Mouse (Mus musculus): ENCODE results near the gene Myo1e. TPM values are rescaled to one million over a fixed set of nuclear protein-coding genes. Genes with fewer than 3 reads are reported as not detected.
"Not testable (repeated sequence)": the region's sequence is repeated elsewhere in the genome, so short reads cannot be mapped to it uniquely, and the experiment has no call there.

Gene Myo1e
- polyA plus RNA-seq, 3 experiments from 2014 or later, result 25.0 to 41.4 (median 29.7) TPM

DNA sequence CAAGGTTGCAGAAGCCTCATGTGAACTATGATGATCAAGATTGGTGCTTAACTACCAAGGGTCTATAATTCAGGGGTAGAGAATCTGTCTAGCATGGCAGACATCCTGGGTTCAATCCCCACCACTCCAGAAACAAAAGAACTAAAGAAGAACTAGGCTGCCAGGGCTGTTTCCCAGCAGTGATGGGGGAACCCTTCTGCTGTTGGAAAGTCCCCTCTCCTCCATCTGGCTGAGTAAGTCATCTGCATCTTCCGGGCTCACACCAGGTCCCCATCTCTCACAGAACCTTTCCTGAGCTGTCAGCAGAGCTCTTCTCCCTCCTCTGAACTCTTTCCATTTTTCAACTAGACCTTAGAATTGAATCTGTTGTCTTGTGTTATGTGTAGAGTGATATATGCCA is 45.9 kb downstream of the Myo1e start:
- peak; percentile 76 for ATAC-seq

DNA sequence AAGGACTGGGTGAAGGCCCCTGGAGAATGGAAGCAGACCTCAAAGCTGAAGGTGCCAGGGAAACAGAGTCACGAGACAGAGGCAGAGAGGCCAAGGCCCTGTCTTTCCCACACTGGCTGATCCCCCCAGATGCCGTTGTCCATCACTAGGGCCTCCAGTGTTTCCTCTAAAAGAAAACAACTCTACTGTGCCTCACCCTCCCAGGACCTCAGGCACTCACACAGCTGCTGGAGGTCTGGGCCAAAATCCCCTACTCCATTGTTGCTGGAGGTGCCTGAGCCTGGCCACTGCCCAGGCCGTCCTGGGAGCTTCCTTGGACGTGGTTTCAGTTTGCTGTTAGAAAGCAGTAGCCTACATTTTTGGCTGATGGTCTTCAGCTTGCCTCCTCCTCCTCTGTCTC is 47.9 kb downstream of the Myo1e start:
- ATAC-seq, result no peak

DNA sequence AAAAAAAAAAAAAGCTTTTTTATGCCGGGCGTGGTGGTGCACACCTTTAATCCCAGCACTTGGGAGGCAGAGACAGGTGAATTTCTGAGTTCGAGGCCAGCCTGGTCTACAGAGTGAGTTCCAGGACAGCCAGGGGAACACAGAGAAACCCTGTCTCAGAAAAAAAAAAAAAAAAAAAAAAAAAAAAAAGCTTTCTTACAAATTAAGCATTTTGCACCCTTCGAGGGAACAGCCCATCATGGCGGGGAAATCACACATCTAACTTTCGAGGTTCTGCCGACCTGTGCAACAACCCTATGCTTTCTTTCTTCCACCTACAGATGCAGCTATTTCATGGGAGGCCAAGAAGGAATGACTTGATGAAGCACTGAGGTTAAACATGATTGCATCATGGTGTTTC is 48.9 kb downstream of the Myo1e start:
- not testable (repeated sequence) for ATAC-seq

DNA sequence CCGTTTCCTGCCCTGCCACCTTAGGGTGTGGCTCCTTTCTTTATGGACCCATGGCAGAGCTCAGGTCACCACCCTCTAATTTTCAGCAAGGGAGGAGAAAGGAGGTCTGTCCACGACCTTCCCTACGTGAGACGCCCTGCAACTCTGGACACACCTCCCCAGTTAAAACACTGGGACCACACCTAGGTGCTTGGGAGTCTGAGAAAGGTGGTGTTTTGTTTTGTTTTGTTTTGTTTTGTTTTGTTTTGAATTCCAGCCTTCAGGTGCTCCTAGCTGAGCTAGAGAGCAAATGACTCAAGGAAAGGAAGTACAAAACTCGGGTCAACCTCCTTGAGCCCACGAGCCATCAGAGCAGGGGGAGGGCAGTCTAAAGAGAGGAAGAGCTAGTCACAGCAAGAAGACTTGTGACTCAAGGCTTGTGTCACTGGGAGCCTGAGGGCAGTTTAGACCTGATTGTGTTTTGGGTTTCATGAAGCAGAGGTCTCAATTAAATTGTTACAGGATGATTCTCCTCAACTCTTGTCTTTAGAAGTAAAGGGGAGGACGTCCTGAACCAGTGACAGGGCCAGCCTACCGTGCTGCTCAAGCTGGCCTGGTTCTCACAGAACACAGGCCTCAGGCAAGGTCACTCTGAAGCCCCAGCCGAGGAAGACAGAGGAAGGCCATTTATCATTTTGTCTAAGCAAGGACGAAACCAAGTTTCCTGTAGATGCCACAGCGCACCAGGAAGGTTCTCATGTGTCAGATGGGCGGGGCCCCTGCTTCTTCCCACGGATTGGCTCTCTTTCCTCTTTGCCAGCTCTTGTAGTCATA is 50.3 kb downstream of the Myo1e start:
- peak; percentile 64 for ATAC-seq

DNA sequence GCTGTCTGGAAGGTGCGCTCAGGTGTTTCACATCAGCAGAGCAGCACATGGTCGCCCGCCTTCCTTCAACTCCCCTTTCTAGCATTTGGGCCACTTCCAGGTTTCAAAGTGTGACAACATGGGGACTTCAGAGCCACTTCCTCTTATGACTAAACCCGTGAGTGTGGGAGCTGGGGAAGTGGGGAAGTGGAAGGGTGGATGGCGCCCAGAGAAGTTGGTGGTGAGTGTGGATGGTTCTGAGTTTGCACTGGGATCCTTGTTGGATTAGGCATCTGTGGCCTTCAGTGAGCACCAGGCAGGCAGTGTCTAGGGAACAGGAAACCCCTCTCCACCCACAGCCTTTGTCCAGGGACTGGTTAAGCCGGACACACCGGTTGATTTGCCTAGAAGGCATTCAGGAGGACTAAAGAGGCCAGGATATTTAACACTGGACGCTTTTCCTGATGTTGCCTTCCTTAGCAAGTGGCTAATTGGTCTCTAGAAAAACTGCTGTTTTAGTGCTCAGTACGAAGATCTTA is 53.2 kb downstream of the Myo1e start:
- ATAC-seq, result no peak

DNA sequence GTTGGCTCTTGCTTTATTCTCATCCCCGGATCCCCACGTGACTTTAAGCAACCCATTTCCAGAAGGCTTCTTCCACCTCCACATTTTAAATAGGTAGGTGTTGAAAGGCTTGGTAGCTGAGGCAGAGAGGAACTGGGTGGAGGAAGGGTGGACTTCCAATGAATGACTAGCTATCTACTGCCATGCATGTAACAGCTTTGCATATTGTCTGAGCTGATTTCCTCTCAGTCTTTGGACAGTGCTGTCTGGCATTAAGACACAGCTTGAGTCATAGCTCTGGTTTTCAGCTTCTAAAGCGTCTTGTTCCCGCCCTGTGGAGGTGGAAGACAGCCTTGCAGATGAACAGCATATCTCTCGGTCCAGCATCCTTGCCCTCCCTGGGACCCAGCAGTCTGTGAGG is 54.5 kb downstream of the Myo1e start:
- ATAC-seq, result no peak

DNA sequence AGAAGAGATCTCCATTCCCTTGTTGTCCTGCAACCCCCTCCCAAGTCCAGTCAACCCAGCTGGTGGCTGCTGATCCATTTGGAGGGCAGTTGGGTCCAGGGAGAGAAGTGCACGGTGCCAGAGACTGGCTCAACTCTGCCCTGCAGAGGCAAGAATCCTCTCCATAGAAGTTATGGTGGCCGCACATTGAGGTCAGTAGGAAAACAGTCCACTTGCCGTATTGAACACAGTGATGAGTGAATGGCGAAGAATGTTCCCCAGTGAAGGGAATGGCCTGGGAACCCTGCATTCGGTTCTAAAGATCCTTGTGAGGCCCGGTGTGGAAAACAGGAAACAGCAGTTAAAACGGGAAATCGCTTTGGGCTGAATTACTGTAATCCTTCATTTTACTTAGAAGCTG is 56.0 kb downstream of the Myo1e start:
- ATAC-seq, result no peak

DNA sequence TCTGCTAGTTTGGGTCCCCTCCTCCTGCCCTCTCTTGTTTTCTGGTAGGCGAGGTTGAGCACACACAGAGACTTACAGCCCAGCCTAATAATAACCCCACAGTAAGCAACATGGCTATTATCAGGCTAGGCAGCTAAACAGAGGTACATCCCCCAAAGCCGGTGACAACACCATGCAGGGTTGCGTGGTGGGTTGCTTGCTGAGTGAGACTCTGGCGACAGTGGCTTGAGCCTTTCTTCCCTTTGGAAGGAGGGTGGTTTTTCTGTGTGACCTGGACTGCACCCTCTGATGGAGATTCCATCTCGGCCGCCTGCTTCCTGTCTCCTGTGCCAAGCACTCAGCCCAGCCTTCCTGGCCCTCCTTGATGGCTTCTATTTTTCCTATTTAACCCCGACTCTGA is 56.6 kb downstream of the Myo1e start:
- ATAC-seq, result no peak

DNA sequence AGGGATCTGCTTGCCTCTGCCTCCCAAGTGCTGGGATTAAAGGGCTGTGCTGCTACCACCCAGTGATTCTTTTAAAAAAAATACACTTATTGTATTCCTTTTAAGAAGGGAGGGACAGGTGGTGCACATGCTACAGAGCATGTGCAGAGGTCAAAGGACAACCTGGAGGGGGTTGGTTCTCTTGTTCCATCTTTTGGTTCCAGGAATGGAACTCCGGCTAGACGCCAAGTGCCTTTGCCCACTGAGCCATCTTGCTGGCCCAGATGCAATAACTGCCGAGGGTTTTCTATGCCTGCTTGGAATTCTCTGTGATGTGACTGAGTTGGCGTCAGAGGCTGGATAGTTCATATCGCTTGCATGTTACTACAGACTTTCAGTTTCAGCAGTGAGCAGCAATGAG is 58.4 kb downstream of the Myo1e start:
- ATAC-seq, result no peak

DNA sequence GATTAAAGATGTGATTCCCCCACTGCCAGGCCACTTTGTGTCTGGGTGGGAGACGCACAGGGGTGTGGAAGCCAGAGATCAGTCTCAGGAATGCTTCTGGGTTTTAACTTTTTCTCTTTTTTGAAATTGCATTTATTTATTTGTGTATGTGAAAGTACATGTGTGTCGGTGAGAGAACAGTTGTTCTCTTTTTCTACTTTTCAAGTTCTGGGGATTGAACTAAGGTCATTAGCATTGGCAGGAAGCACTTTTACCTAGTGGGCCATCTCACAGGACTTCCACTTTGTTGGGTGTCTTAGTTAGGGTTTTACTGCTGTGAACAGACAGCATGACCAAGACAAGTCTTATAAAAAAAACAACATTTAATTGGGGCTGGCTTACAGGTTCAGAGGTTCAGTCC is 59.0 kb downstream of the Myo1e start:
- no peak for ATAC-seq

DNA sequence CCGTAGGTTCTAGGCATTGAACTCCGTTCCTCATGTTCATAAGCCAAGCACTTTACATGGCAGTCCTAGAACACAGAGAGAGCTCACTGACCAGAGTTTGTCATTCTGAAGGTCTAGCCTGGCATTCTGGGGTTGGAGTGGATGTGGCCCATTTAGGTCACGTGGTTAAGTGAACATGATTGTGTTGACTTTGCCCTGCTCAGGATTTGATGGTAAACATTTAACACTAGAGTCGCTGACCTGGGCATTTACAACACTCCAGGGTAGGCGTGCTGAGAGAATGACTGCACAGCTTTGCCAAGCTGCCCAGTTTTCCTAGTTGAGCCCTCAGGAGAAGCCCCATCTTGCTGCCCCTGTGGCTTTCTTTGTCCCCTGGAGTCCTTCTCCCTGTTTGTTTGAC is 60.0 kb downstream of the Myo1e start:
- no peak for ATAC-seq

DNA sequence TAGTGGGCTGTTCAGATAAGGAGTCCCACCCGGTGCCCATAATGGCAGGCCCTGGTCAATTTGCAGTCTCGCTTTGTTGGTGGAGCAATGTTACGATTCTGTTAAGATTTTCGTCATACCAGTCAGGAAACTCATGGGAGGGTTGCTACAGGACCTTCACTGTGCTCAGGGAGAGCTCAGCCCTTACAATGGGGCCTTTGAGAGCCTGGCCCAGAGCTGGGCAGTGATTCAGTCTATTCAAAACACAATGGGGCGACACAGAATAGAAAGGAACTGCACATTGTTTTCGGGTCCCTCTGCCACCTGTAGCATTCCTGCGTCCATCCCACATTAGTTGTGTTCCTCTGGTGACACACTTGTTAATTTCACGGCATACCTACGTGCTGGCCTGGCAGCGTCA is 62.2 kb downstream of the Myo1e start:
- no peak for ATAC-seq

DNA sequence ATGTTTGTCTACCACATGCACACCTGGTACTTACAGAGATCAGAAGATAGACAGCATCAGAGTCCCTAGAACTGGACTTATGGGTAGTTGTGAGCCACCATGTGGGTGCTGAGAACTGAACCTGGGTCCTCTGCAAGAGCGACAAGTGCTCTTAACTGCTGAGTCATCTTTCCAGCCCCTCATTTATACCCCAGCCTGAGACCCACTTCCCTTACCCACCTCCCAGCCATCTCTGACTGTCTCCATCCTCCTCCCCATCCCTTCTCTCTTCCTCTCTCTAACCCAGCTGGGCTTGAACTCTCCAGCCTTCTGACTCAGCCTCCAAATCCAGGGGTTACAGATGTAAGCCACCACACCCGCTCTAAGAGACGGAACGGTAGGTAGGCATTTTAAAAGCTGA is 63.3 kb downstream of the Myo1e start:
- ATAC-seq, result no peak

DNA sequence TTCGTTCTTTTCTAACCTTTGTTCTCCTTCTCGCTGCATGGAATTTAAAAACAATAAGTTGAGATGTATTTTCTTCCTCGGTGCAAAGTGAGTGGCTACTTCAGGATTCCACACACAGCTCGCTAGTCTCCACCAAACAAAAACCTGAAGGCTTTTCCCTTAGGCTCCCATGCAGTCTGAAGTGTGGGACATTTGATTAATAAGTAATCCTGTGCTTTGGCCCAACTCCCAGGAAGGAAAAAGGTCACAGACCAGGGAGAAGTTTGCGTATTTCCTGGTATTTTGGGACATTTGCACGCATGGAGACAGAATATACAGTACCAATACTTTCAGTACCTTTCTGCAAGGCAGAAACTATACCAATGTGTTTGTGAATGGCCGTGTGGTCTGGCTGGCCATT is 64.0 kb downstream of the Myo1e start:
- ATAC-seq, result no peak

DNA sequence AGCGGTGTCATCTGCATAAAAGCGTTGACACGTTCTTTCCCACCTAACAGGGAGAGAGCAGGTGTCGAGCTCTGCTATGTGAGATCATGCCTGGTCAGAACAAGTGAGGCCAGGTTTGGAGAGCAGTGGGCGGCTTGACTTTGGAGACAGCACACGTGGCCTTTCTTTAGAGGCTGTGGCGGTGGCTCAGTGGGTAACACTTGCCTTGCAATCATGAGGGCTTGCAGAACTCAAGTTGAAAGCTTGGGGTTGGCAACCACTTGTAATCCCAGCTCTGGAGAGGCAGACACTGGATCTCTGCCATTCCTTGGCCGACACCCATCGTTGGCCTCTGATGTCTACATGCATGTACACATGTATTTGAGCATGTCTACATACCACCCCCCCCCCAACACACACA is 64.5 kb downstream of the Myo1e start:
- ATAC-seq, result no peak

DNA sequence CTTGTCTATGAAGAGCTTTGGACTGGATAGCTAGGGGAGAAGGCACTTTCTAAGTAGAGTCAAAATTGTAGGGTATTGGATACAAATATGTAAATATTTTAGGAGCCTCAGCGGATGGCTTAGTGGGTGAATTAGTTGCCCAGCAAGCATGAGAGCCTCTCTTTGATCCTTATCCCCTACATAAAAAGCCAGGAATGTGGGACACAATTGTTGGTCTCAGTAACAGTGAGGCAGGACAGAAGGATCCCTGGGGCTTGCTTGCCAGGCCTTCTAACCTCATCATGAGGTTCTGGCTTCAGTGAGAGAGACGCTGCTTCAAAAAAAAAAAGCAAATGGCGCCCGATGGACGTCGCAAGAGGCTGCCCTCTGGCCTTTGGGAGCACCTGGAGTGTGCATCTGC is 66.9 kb downstream of the Myo1e start:
- no peak for ATAC-seq

DNA sequence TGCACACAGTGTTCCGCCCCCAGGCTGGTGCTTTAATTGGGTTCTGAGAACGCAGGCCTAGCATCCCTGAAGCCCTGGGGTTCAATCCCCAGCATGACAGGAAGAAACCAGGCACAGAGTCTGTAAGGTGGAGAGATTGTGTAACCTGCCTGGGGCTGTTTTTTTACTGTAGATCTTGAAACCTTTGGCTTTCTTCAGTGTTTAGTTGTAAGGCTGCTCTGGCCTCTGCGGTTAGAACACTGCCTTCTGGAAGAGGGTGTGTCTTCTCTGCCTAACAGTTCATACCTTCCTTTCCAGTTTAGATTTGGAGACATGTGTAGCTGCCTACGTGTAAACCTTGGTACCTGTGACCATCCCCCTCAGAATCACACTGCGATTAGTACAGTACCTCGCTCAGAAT is 67.3 kb downstream of the Myo1e start:
- ATAC-seq, result no peak

DNA sequence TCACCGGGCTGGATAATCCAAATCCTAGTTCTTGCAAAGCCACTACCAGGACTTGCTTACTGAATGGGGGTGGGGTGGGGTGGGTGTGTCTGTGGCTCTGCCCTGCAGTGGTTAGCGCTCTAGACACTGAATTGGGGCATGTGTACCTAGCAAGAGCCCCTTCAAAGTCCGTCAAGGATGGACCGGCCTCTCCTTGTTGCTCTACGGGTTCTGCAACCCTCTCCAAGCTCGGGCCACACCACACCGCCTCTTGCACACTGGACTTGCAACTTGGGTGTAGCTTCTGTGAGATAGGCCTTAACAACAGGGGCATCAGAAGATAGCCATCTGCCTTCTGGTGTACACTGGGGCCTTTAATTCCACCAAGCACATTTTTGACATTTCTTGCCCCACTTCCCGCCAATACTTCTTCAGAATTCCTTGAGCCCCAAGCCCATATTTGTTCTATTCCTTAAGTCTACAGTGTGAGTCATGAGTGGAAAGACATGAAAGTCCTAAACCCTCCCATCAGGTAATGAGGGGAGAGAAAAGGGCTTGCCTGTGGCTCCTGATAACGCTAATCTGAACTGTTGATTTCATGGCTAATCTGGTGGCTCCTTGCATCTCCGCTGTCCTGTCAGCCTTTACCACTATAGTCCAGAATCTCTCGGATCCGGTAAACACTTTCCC is 67.9 kb downstream of the Myo1e start:
- no peak for ATAC-seq

DNA sequence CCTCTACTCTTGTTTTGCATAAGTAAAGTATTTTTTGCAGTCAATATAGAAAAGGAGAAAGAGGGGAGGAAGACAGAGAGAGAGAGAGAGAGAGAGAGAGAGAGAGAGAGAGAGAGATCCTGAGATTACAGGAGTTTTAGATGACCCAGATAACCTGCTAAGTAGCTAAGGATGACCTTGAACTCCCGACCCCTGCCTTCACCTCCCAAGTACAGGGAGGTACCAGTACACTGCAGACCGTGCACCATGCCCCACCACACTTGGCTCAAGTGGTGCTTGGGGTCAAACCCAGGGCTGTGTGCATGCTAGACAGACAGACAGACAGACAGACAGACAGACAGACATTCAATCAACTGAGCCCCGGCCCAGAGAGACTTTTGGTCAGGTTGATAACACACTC is 69.9 kb downstream of the Myo1e start:
- no peak for ATAC-seq

DNA sequence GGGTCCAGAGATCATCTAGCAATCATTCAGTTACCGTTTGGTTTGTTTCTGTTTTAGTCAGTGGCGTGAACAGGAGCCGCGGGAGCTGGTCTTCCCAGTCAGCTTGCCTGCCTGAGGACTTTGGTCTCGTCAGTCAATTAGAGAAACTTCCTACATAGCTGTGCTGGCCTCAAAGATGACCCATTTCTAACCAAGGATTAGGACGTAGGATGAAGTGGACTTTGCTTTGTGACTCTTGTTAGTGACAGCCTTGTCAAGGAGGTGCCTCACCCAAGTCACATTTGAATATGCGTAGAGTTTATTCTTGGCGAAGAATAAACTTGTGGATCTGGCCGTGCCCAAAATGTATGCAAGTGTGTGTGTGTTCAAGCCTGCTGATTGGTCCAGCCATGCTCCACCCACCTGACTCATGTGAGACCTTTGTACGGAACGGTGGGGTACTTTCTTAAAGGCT is 70.4 kb downstream of the Myo1e start:
- no peak for ATAC-seq

DNA sequence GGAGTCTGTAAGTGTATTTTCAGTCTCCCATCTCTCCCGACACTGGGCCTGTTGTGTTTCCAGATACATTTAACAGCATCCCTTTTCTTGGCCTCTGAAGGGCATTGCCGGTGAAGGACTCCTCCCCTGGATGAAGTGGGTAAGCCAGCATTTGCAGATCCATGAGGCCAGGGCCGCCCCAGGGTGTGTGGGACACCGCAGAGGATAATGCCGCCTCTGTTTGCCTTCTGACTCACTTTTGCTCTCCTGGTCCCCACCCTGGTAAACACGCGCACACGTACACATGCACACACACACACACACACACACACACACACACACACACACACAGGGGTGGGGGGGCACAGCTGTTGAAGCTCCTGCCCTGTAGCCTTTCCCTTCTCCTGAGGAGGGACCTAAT is 74.3 kb downstream of the Myo1e start:
- no peak for ATAC-seq

DNA sequence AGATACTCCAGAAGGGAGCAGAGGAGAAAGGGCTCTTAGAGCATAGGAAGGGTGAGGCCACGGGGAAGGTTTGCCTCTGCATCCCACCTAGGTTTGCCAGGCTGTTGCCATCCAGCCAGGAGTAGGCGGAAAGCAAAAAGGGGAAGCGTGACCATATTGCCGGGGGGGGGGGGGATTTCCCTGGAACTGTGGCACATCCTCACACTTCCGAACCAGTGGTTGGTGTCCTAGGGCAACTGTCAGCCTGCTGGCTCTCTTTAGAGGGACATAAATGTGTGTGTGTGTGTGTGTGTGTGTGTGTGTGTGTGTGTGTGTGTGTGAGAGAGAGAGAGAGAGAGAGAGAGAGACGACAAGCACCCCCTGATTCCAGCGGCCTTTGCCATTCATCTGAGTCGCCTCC is 75.0 kb downstream of the Myo1e start:
- ATAC-seq, result no peak

DNA sequence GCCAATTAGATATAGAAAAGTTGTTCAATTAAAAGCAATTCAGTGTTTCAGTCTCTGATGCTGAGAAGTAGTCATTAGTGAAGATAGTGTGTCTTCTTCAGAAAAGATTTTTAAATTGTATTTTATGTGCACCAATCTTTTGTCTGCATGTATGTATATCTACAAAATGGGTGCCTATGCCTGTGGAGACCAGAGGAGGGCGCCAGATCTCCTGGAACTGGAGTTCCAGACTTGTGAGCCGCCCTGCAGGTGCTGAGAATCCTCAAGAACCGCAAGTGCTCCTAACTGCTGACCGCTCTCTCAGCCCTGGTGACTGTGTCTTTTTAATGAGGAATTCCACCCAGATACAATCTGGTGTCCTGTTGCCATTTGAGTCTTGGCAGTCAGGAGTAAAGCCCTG is 76.0 kb downstream of the Myo1e start:
- no peak for ATAC-seq

DNA sequence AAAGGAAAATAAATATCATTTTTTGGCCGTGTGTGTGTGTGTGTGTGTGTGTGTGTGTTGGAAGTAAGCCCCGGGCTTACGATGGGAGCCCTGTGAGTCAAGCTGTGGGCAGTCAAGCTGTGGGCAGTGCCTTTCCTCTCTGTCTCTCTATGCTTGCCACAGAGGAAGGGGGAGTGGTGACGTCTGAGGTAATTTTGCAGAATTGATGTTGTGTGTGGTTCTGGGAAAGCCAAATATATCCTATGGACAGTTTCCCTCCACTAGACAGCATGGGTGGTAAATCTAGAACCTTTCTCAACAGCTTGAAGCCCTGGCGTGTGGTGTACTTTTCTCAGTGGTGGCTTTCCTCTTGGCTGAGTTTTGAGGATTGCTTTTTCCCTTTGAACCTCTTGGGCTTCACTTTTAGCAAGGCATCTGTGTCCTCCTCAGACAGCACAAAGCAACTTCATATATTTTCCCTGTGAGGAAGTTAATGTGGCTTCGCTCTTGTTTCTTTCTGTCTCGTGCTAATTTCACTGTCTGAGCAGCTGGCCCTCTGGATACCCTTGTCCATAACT is 77.5 kb downstream of the Myo1e start:
- no peak for ATAC-seq

Measured in inflammation-experienced regulatory T-cells, adult 6 months (primary cell).